Mouse (Mus musculus) small intestine, adult 2 months (tissue): ENCODE results near the gene Spsb1. TPM values are rescaled to one million over a fixed set of nuclear protein-coding genes. Genes with fewer than 3 reads are reported as not detected.

ENCODE experiments used
- H3K27ac ChIP-seq: fragments of 200-500 bp; 2 replicates; pipeline ENCODE4 v1.5.1; 2012; ENCODE audit warnings: low read depth, low read length, control low read depth, inconsistent platforms; ENCODE audit not compliant: insufficient read depth
- H3K27me3 ChIP-seq: fragments of 200-500 bp; 2 replicates; pipeline ENCODE4 v1.6.1; 2012; ENCODE audit warnings: mild to moderate bottlenecking, moderate library complexity, low read length, inconsistent platforms; ENCODE audit not compliant: control insufficient read depth, insufficient read depth
- H3K36me3 ChIP-seq: fragments of 200-500 bp; 2 replicates; pipeline ENCODE4 v1.6.1; 2012; ENCODE audit warnings: mild to moderate bottlenecking, low read length, control low read depth, inconsistent platforms; ENCODE audit not compliant: control insufficient read depth, insufficient read depth
- H3K4me1 ChIP-seq: fragments of 200-500 bp; 2 replicates; pipeline ENCODE4 v1.6.1; 2012; ENCODE audit warnings: low read length, inconsistent platforms, mixed read lengths; ENCODE audit not compliant: control insufficient read depth, insufficient read depth, insufficient read length
- H3K4me3 ChIP-seq: fragments of 200-500 bp; 2 replicates; pipeline ENCODE4 v1.5.1; 2012; ENCODE audit warnings: low read depth, mild to moderate bottlenecking, control low read depth, inconsistent platforms, low read length, moderate library complexity
- CTCF ChIP-seq: fragments of 200-500 bp; IDR thresholded peaks from 2 replicates; pipeline ENCODE4 v1.5.1; 2012; ENCODE audit warnings: low read depth, mild to moderate bottlenecking, control low read depth, inconsistent platforms, low read length, moderate library complexity, mixed read lengths; ENCODE audit not compliant: insufficient replicate concordance, insufficient read length; ENCODE audit errors: extremely low read depth
- POLR2A ChIP-seq: fragments of 200-500 bp; IDR thresholded peaks from 2 replicates; pipeline ENCODE4 v1.6.1; 2012; ENCODE audit warnings: low read depth, mild to moderate bottlenecking, control low read depth, inconsistent platforms, low read length, moderate library complexity
- WGBS: fragments of 180-500 bp; shearing (Covaris S2); methylation state at CpG from one replicate; pipeline ENCODE4 v1.1.7; 2018; 5-methylcytosine and 5-hydroxymethylcytosine counted together
- polyA plus RNA-seq: library from polyadenylated mRNA; depleted of rRNA; stranded (reverse); fragments of >200 nt; gene quantifications from 2 replicates; pipeline ENCODE4 v1.2.3, GENCODE M21; 2012

Spsb1 gene
- polyA plus RNA-seq, 1 experiment, result 27.3 TPM

GRCm38 (mm10) chr4:149949691-149950090 is 5.2 kb downstream of the Spsb1 start:
- Histone ChIP-seq H3K27me3 (no peaks in the 10 kb centered on the region), H3K4me1 (peaks cover 12% of the 10 kb centered on the region), H3K4me3 (no peak overlapping the region), H3K27ac (no peak overlapping the region), H3K36me3 (no peaks in the 10 kb centered on the region)
- no peak for TF ChIP-seq CTCF
- TF ChIP-seq POLR2A, result no peak
- WGBS, result 86% methylated on average over 13 of the region's 13 CpGs

DNA sequence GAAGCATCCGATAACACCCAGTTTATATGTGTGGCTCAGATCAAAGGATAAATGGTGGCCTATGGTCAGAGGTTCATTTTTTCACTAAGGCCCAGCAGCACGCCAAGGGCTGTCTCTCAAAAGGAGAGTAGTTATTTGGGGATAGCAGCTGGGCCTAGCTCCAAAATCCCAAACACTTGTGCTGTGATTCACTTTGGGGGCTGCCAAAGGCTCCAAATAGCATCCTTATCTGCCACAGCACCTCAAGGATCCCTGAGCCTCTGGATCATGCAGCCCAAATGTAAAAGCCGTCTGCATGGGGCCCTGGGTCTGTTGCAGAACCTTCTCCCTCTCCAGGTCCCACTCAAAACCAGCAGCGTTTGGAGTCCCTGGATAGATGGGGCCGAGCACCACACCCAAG is 6.7 kb downstream of the Spsb1 start:
- no peak for TF ChIP-seq CTCF
- TF ChIP-seq POLR2A, result no peak
- H3K27ac ChIP-seq, result no peak overlapping the region
- peaks cover 19% of the 10 kb centered on the region for H3K4me1 ChIP-seq
- H3K4me3 ChIP-seq, result no peak overlapping the region
- H3K36me3 ChIP-seq, result no peaks in the 10 kb centered on the region
- H3K27me3 ChIP-seq, result no peaks in the 10 kb centered on the region
- 55% methylated on average over 5 of the region's 5 CpGs for WGBS

GRCm38 (mm10) chr4:149947396-149947795 is 7.4 kb downstream of the Spsb1 start:
- no peaks in the 10 kb centered on the region for H3K36me3 ChIP-seq
- no peaks in the 10 kb centered on the region for H3K27me3 ChIP-seq
- H3K4me1 ChIP-seq, result peaks cover 24% of the 10 kb centered on the region
- 86% methylated on average over 5 of the region's 5 CpGs for WGBS
- no peak for TF ChIP-seq CTCF
- no peak for TF ChIP-seq POLR2A
- no peak overlapping the region for H3K4me3 ChIP-seq
- H3K27ac ChIP-seq, result no peak overlapping the region

DNA sequence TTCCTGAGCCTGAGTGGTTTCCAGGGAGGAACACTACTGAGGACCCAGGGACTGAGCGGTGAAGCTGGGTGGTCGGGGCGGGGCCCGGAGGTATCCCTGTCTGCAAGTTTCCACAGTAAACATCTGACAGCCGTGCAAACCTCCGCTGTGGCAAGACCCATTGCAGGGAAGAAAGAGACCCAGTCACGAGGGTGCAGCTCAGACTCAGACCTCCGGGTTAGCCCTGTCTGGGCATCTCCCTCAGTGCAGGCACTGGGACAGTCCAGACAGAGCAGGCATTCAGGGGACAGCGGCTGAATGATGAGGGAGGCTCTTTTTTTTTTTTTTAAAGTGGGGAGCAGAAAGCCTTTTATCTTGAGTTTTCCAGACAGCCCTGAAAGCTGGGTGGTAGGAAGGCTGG is 9.6 kb downstream of the Spsb1 start:
- H3K27ac ChIP-seq, result no peak overlapping the region
- WGBS, result 72% methylated on average over 9 of the region's 9 CpGs
- H3K4me1 ChIP-seq, result peaks cover 34% of the 10 kb centered on the region
- no peaks in the 10 kb centered on the region for H3K27me3 ChIP-seq
- no peak for TF ChIP-seq CTCF
- TF ChIP-seq POLR2A, result no peak
- no peak overlapping the region for H3K4me3 ChIP-seq
- H3K36me3 ChIP-seq, result no peaks in the 10 kb centered on the region

- H3K4me1 ChIP-seq, result peaks cover 32% of the 10 kb centered on the region
- no peak overlapping the region for H3K27ac ChIP-seq
- WGBS, result 65% methylated on average over 12 of the region's 12 CpGs
- no peaks in the 10 kb centered on the region for H3K36me3 ChIP-seq
- H3K4me3 ChIP-seq, result no peak overlapping the region
- H3K27me3 ChIP-seq, result no peaks in the 10 kb centered on the region
- no peak for TF ChIP-seq CTCF
Observed at GRCm38 (mm10) chr4:149944214-149944613, 10.6 kb downstream of the Spsb1 start.

DNA sequence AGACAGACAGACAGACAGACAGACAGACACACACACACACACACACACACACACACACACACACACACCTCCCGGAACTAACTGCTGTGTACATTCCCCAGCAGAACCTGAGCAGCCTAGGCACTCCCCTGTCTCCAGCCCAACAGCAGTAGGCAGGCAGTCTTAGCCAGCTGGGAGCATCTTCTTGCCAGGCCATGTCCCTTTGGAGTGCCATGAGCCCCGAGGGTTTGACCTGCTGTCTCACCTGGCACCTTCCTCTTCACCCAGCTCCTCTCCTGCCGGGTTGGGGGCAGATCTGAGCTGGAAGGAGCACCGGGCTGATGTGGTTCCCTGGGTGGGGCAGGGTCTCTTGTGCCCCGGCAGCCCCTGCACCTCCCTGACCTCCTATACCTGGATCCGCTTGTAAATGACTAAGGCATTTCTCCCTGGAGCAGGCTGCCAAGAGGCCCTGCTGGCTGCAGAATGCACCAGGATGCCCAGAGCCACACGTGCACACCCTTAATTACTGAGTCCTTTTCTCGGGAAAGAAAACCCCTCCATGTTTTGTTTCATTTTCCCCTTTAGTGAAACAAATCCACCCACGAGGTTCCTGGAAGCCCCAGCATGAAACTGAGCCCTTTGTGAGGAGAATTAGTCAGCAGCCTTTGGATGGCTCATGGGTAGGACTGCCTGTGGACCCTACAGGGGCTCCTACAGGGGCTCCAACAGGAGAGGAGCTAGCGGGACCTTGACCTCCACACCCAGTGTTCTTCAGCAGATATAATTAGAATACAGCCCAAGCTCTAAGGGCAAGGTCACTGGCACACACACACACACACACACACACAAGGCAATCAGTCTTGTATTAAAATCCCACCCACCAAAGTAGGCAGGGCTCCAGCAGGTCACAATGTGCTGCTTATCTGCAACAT is 11.8 kb downstream of the Spsb1 start:
- H3K36me3 ChIP-seq, result no peaks in the 10 kb centered on the region
- peaks cover 26% of the 10 kb centered on the region for H3K4me1 ChIP-seq
- H3K27ac ChIP-seq, result peak overlapping the region; percentile 26; the same call in 1 of the 2 replicates
- no peak overlapping the region for H3K4me3 ChIP-seq
- TF ChIP-seq CTCF (no peak), POLR2A (no peak)
- no peaks in the 10 kb centered on the region for H3K27me3 ChIP-seq
- 15% methylated on average over 10 of the region's 10 CpGs for WGBS

DNA sequence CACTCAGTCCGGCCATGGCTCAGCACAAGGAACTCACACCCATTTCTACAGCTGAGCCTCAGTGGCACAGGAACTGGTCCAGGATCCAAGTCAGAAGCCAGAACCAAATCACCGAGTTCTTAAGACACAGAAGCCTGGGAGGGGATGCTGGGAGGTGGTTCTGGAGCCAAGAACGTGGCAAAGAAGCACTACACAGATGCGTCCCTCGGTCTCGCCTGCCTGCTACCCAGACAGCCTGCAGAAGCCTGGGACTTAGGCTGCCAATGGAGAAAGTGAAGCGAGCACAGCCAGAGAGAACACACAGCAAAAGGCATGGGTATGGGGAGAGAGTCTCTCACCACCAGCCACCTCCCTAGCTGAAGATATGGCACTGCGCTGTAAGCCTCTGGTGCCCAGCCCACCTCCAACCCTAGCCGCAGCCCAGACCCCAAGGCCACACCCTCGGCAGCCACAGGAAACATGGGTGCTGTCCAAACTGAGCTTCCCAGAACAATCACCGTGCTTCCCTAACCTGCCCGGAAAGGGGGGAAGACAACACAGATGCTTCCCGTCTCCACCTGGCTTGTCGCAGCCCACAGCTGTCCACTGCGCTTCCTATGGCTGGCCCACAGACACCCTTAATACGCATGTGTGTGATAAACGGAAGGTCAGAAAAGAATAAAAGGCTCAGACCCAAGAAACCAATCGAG is 13.6 kb downstream of the Spsb1 start:
- Histone ChIP-seq H3K4me3 (no peak overlapping the region), H3K4me1 (peaks cover 26% of the 10 kb centered on the region), H3K36me3 (no peaks in the 10 kb centered on the region), H3K27ac (no peak overlapping the region), H3K27me3 (no peaks in the 10 kb centered on the region)
- TF ChIP-seq CTCF (no peak), POLR2A (no peak)
- WGBS, result 71% methylated on average over 18 of the region's 18 CpGs
